Mouse (Mus musculus): ENCODE data around the gene Gng7. TPM values are rescaled to one million over a fixed set of nuclear protein-coding genes. Genes with fewer than 3 reads are reported as not detected.

The Gng7 gene
- total RNA-seq, 2 experiments from 2014 or later, result 66.6 to 111 TPM

DNA sequence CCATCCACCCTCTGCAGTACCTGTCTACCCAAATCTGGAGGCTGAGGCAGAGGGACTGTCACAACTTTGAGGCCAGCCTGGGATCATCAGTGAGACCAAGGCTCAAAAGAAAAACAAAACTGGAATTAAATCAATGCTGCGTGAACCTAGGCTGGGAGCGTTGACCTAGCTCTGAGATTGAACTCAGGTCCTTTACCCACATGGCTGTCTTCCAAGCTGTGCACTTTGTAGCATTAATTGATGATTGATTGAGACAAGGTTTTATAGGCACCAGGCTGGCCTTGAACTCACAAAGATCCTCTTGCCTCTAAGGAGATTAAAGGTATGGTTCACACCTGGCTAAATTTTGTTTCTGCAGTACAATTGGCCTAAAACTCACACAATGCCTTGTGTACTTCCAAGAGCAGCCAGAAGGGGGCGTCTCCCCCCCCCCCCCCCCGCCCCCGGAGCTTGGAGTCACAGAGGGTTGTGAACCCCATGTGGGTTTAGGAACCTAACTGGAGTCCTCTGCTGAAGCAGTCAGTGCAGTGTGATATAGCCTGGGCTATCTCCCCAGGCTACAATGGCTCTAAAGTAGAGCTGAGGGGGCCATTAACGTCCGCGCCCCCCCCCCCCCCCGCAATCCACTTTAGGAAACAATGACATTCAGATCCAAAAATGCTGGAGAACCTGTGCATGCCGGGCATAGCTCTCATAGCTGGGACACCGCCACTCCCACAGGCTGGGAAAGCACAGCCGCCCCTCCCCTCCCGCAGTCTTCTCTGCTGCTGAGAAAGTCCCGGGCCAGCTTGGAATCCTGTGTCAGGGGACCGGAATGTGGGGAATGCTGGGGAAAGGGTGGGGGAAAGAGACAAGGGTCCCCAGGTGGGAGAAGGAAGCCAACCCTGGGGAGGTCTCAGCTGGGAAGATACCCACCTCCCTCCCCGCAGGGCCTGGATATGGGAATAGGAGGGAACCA is 53.9 kb downstream of the Gng7 start:
- intact Hi-C loops (cut with DNase I), result loop anchor here (2.0 kb wide), 1 partner anchor 32 kb away; no protein-coding TSS in a partner anchor
- Histone ChIP-seq H3K27ac (peak overlapping the region; percentile 44; the same call in 1 of the 2 replicates), H3K4me3 (no peak overlapping the region)
- TF ChIP-seq CTCF (IDR thresholded peaks at IDR 0.05), result peak; percentile 66
- DNase-seq (ENCODE audit: extremely low spot score in 1 of 2, low spot score in 2 of 2), result no peak

DNA sequence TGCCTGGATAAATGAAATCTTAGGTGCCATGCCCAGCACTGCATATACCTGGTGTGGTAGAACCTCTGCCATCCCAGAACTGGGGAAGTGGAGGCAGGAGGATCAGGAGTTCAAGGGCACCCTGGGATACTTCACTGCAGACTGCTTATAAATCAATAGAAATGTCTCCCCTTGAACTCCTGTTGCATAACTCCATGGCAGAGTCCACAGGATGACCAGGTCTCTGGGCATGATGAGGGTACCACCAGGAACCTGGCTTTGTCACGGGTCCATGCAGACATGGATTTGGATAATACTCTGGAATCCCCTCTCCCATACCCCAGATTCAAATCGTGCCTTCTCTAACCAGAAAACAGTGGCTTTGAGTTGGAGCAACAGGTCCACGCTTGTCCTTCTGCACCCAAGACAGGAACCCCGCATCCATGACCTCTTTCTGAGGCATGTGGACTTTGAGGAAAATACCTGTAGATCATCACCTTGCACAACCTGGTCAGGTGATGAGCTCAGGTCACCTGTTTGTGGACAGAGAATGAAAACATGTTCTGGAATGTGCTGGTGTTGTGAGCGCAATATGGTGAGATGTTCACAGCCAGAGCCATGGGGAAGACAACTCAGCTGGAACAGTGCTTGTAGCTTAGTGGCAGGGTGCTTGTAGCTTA is 55.6 kb downstream of the Gng7 start:
- Histone ChIP-seq H3K27ac (no peak overlapping the region), H3K4me3 (no peak overlapping the region)
- TF ChIP-seq CTCF (IDR thresholded peaks at IDR 0.05), result no peak
- DNase-seq (ENCODE audit: extremely low spot score in 1 of 2, low spot score in 2 of 2), result no peak
- intact Hi-C loops (cut with DNase I), result no loop called here

DNA sequence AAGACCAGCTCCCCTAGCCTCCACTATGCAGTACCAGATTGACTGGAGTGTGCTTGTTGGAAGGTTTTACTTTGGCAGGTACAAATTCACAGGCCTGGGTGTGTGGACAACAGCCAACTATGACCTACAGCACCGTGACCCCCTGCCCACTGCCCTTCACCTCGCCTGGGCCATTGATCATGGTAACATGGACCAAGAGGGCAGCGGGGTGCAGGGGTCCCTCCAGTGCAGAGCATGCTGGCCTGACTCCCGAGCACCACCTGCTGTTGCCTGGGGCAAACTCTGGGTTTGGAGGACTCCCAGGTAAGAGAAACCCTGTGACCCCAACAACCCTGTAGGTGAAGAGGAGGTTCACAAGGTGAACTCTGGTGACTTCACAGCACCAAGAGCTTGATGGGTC is 57.0 kb downstream of the Gng7 start:
- no peak for DNase-seq (ENCODE audit: extremely low spot score in 1 of 2, low spot score in 2 of 2)
- Histone ChIP-seq H3K4me3 (no peak overlapping the region), H3K27ac (no peak overlapping the region)
- intact Hi-C loops (cut with DNase I), result no loop called here
- no peak for TF ChIP-seq CTCF (IDR thresholded peaks at IDR 0.05)

DNA sequence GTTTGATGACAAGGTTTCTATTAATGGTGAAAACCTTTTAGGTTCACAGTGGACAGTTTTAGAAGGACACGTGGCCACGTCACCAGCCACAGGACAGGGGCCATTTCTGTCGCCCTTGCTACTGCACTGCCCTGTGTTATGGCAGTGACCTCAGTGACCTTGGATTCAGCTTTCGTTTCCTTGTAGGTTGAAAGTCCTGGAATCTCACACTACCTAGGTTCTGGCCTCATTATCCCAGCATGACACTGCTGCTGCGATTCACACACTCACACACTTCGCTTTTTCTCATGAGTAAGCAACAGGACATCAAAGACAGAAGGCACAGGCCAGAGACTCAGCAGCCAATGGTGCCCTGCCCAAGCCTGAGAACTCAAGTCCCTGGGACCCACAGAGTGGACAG is 57.8 kb downstream of the Gng7 start:
- H3K4me3 ChIP-seq, result no peak overlapping the region
- H3K27ac ChIP-seq, result no peak overlapping the region
- no peak for DNase-seq (ENCODE audit: extremely low spot score in 1 of 2, low spot score in 2 of 2)
- intact Hi-C loops (cut with DNase I), result no loop called here
- no peak for TF ChIP-seq CTCF (IDR thresholded peaks at IDR 0.05)

DNA sequence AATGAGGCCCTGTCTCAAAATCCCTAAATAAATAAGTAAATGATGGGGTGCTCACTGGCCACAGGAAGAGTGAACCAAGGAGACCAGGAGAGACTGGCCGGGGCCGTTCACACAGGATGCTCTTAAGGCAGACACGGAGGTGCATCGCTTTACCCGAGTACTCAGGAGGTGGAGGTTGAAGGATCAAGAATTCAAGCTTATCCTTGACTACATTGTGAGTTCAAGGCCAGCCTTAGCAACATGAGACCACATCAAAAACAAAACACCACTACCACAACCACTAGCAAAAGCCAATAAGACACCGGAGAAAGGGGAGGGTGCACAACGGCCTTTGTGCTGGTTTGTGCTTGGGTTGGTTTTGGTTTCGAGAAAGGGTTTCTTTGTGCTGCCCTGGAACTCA is 58.4 kb downstream of the Gng7 start:
- no peak for DNase-seq (ENCODE audit: extremely low spot score in 1 of 2, low spot score in 2 of 2)
- TF ChIP-seq CTCF (IDR thresholded peaks at IDR 0.05), result no peak
- intact Hi-C loops (cut with DNase I), result no loop called here
- Histone ChIP-seq H3K4me3 (no peak overlapping the region), H3K27ac (no peak overlapping the region)

DNA sequence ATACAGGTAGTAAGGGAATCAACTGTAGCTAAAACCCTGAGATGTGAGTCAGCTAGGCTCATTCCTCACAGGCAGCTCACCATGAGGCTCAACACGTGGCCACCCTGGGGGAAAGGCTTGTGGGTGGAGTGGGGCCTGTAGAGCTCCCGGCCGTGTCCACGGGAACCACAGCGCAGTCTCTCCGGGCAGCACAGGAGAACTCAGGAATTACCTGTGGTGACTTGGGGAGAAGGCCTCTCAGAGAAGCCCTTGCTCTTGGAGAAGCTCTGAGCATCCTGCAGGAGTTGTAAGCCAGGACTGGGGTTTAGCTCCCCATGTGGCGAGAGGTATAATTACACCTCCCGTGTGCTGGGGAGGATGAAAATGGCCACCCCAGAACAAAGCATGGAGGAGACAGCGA is 59.2 kb downstream of the Gng7 start:
- intact Hi-C loops (cut with DNase I), result no loop called here
- DNase-seq (ENCODE audit: extremely low spot score in 1 of 2, low spot score in 2 of 2), result peak; percentile 46 to 55

DNA sequence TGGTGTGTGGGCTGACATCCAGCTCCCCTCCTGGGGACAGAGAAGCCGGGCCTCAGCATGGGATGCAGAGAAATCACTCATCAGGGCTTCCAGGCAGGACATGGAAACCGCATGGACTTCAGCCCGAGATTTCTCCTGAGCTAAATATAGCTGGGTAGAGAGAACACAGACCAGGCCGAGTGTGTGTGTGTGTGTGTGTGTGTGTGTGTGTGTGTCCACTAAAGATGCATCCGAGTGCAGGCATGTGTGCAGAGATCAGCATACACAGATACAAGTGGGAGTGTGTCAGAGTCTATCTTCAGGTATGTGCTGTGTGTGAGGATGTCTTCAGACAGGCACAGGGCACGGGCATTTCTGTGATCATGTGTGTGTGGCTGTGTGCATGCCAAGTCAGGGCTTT is 59.9 kb downstream of the Gng7 start:
- Histone ChIP-seq H3K4me3 (no peak overlapping the region), H3K27ac (no peak overlapping the region)
- no peak for TF ChIP-seq CTCF (IDR thresholded peaks at IDR 0.05)
- no peak for DNase-seq (ENCODE audit: extremely low spot score in 1 of 2, low spot score in 2 of 2)
- intact Hi-C loops (cut with DNase I), result no loop called here

More for the DNA sequence above, 59.2 kb downstream of the Gng7 start:
- H3K27ac ChIP-seq, result no peak overlapping the region
- TF ChIP-seq CTCF (IDR thresholded peaks at IDR 0.05), result peak; percentile 87
- H3K4me3 ChIP-seq, result no peak overlapping the region

DNA sequence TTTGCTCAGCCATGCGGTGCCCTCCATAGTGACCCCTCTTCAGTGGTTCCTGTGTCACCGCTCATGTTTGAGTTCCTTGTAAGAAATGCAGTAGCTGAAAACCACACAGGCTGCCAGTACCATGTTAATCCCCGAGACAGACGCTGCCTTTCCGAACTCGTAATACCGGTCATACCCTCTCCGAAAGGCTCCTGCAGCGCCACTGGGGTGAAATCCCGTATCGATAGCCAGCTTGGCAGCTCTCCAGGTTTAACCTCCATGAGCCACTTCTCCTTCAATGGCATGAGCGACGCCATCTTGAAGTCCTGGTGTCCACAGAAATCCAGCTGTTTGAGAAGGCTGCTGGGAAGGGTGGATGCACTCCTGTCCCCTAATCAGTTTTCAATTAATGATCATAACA is 60.3 kb downstream of the Gng7 start:
- intact Hi-C loops (cut with DNase I), result no loop called here
- no peak for TF ChIP-seq CTCF (IDR thresholded peaks at IDR 0.05)
- no peak overlapping the region for H3K4me3 ChIP-seq
- DNase-seq (ENCODE audit: extremely low spot score in 1 of 2, low spot score in 2 of 2), result no peak
- no peak overlapping the region for H3K27ac ChIP-seq

DNA sequence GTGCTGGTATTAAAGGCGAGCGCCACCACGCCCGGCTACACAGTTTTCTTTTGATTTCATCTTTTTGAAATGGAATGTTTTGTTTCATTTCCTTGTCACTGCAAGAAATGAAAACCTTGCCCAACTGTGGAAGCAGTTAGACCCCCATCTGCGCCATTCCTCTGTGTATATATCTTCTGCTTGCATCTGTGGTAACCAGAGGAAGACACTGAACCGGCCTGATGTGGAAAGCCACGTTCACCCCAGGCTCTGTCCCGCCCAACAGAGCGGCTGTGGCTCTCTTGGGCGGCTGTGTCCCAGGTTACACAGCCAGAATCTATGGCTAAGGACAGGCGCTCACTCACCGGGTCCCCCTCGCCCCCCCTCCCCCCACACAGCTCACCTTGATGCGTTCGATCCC is 62.3 kb downstream of the Gng7 start:
- DNase-seq (ENCODE audit: extremely low spot score in 1 of 2, low spot score in 2 of 2), result no peak
- Histone ChIP-seq H3K4me3 (no peak overlapping the region), H3K27ac (no peak overlapping the region)
- TF ChIP-seq CTCF (IDR thresholded peaks at IDR 0.05), result no peak
- intact Hi-C loops (cut with DNase I), result no loop called here

DNA sequence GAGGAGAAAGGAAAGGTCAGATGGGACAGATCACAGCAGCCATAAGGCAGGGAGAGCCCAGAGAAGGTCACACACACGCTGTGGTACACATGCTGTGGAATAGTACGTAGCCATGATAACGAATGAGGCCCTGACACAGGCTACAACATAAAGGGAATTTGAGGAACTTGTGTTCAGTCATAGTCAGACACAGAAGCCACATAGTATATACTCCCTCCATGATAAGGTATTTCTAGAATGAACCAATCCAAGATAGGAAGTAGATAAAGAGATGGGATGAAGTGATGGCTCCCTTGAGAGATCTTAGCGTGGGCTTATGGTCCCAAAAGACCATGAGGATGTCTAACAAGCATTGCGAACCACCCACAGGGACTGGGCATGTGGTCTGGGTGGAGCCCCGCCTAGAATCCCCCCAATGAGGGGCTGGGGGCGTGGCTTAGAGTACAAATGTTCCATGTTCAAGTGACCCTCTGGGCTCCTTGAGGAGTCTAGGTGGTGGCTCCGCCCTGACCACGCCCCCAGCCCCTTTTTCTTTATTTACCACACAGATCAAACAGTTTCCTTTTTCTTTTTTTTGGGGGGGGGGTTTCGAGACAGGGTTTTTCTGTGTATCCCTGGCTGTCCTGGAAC is 62.9 kb downstream of the Gng7 start:
- DNase-seq (ENCODE audit: extremely low spot score in 1 of 2, low spot score in 2 of 2), result no peak
- intact Hi-C loops (cut with DNase I), result no loop called here
- Histone ChIP-seq H3K4me3 (no peak overlapping the region), H3K27ac (no peak overlapping the region)
- TF ChIP-seq CTCF (IDR thresholded peaks at IDR 0.05), result no peak

DNA sequence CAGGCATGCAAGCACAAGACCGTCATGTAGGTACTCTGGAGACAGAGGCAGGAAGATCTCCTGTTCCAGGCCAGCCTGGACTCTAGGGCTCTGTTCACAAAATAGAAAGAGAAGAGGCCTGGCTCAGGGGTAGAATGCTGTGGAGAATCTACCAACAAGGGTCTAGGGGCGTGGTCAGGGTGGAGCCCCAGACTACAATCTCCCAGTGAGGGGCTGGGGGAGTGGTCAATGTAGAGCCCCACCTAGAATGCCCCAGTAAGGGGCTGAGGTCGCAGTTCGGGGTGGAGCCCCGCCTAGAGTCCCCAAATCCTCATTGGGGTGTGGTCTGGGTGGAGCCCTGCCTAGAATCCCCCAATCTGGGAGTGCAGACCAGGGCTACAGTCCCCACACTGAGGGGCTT is 64.4 kb downstream of the Gng7 start:
- DNase-seq (ENCODE audit: extremely low spot score in 1 of 2, low spot score in 2 of 2), result no peak
- intact Hi-C loops (cut with DNase I), result no loop called here
- Histone ChIP-seq H3K4me3 (no peak overlapping the region), H3K27ac (no peak overlapping the region)
- no peak for TF ChIP-seq CTCF (IDR thresholded peaks at IDR 0.05)

DNA sequence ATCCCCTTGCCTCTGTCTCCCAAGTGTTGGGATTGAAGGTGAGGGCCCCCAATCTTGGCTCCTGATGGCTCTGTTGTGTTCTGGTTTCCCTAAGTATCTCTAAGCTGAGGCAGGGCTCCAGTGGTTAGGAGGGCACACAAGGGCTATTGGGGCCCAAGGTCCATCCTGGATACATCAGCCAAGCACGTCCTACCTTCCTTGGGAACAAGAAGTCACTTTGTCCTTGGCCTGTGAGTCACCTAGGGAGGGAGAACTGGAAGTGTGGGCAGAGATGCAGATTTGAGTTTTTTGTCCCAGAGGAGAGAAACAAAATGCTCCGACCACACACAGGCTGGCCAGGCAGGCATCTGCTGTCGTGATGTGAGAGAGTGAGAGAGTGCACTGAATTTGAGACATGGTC is 65.7 kb downstream of the Gng7 start:
- no peak for DNase-seq (ENCODE audit: extremely low spot score in 1 of 2, low spot score in 2 of 2)
- no peak overlapping the region for H3K4me3 ChIP-seq
- no peak overlapping the region for H3K27ac ChIP-seq
- intact Hi-C loops (cut with DNase I), result no loop called here
- TF ChIP-seq CTCF (IDR thresholded peaks at IDR 0.05), result no peak
